Mouse (Mus musculus) thymus, adult 2 months (tissue): ENCODE results near the gene Rin2.

Source experiments
- CTCF ChIP-seq: fragments of 200-500 bp; IDR thresholded peaks from 2 replicates; pipeline ENCODE4 v1.5.1; 2012; ENCODE audit warnings: mild to moderate bottlenecking, control low read depth, low read length, moderate library complexity, borderline replicate concordance; ENCODE audit not compliant: control insufficient read depth, poor library complexity, insufficient read depth; ENCODE audit errors: extremely low read depth
- POLR2A ChIP-seq: fragments of 200-500 bp; IDR thresholded peaks from 2 replicates; pipeline ENCODE4 v1.6.1; 2012; ENCODE audit warnings: mild to moderate bottlenecking, low read length, control low read depth, moderate library complexity; ENCODE audit not compliant: control insufficient read depth, poor library complexity, insufficient read depth; ENCODE audit errors: extremely low read depth

- no peak for TF ChIP-seq CTCF
- no peak for TF ChIP-seq POLR2A
These were observed 79.0 kb downstream of the Rin2 start for GRCm38 (mm10) chr2:145753973-145754372.
